Mouse (Mus musculus): Measurements from ENCODE around the gene Cdc42ep3. TPM values are rescaled to one million over a fixed set of nuclear protein-coding genes. Genes with fewer than 3 reads are reported as not detected.

Gene Cdc42ep3
- total and polyA plus RNA-seq, 3 experiments, result 3.9 to 30.8 (median 7.6) TPM

DNA sequence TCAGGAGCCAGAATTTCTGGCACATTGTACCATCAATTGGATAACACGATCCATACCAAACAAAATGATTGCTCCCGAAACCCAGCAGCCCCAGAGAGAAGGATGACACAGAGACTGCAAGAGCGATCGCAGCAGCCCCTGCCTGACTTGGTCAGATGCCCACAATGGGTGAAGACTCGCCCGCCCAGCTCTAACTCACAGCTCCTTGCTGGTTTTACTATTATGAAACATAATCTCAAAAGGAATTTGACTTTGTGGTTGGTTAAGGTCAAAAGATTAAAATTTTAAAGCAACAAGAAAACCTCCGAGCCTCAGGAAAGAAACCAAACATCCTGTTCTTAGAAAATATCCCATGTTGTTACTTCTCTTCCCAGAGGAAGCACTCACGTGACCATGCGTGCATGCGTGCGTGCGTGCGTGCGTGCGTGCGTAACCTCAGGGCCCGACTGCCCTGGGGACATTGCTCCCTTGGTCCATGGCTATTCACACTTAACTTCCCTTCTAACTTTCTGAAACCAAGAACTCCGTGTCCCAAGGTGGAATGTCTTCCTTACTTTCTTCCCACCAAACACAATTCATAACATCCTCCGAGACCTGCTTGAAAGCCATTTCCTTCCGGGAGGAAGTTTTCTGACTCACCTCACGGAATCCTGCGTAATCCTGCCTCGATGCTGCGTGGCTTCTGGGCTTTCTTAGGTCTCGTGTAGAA is 9.7 kb downstream of the Cdc42ep3 start:
- dilution Hi-C loops (cut with MboI; ENCODE audit: extremely low pct_ligation_motif_present, extremely low pct_unique_long_range_greater_than_20kb, low sequenced_read_pairs), result no loop called here
- Histone ChIP-seq H3K4me3 (replicated peaks in 1 of 3; ENCODE audit: low read depth in 2 of 3, low read length in 2 of 3, poor library complexity in 1 of 3) (no peak overlapping the region), H3K4me2 (ENCODE audit: insufficient read depth, low read depth, poor library complexity, severe bottlenecking) (no peak overlapping the region), H3K4me1 (ENCODE audit: control insufficient read depth in 1 of 2, insufficient read depth in 2 of 2) (peaks cover 10 to 70% of the 10 kb centered on the region in 2 experiments; a peak in 3 of 4 replicates), H3K27me3 (replicated peaks) (no peaks in the 10 kb centered on the region), H3K79me2 (replicated peaks; ENCODE audit: control insufficient read depth, extremely low read depth, insufficient read depth, poor library complexity, severe bottlenecking) (no peaks in the 10 kb centered on the region), H3K27ac (ENCODE audit: insufficient read depth, low read depth) (no peak overlapping the region), H3K36me3 (replicated peaks in 1 of 2; ENCODE audit: control insufficient read depth in 1 of 2, insufficient read depth in 1 of 2, low read length in 1 of 2) (peaks cover 0 to 37% of the 10 kb centered on the region in 2 experiments), H3K9ac (ENCODE audit: insufficient read depth, low read depth) (no peak overlapping the region), H3K9me3 (replicated peaks; ENCODE audit: low read length) (no peaks in the 10 kb centered on the region)
- in situ Hi-C loops (cut with MboI; ENCODE audit: low pct_ligation_motif_present, low pct_unique_long_range_greater_than_20kb, low sequenced_read_pairs), result no loop called here
- TF ChIP-seq ELF1 (IDR thresholded peaks at IDR 0.05; ENCODE audit: low read depth, low read length) (no peak), GABPA (IDR thresholded peaks at IDR 0.05; ENCODE audit: insufficient replicate concordance, low read depth, low read length) (no peak), ZNF384 (IDR thresholded peaks at IDR 0.05; ENCODE audit: low read depth, low read length) (no peak), POLR2A (IDR thresholded peaks at IDR 0.05; ENCODE audit: low read depth, low read length) (no peak), SMC3 (IDR thresholded peaks at IDR 0.05; ENCODE audit: low read depth, low read length) (no peak), MAX (IDR thresholded peaks at IDR 0.05; ENCODE audit: low read length) (no peak), MAZ (IDR thresholded peaks at IDR 0.05; ENCODE audit: low read depth, low read length) (no peak), BHLHE40 (IDR thresholded peaks at IDR 0.05; ENCODE audit: low read depth, low read length) (no peak)
- DNase-seq (ENCODE audit: extremely low read depth), result no peak

DNA sequence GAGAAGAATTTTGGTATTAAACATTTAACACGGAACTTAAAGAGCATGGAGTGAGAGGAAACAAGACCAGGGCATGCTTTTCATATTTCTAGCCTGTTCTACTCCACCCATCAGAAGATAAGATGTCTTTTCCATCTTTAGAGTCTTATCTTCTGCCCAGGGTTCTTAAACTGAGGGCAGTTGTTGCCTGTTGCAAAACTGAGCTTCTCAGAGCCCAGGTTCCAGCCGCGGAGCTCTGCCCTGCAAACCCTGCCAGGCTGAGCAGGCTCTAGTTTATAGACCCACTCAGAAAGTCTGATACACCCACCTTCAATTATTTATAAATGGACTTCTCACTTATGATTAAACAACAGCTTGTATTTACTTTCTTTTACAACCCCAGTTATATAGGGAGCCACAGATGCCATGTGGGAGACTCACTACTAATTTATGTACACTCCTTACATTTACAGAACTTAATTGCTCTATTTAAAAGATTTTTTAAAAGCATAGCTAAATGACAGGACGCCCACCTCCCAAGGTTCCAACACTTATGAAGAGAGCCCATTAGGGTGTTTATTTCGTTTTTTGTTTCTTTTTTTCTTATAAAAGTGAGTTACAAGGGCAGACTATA is 11.5 kb downstream of the Cdc42ep3 start:
- Histone ChIP-seq H3K4me2 (ENCODE audit: insufficient read depth, low read depth, poor library complexity, severe bottlenecking) (no peak overlapping the region), H3K4me1 (ENCODE audit: control insufficient read depth in 1 of 2, insufficient read depth in 2 of 2) (peaks cover 10 to 58% of the 10 kb centered on the region in 2 experiments; a peak in 3 of 4 replicates), H3K4me3 (replicated peaks in 1 of 3; ENCODE audit: low read depth in 2 of 3, low read length in 2 of 3, poor library complexity in 1 of 3) (no peak overlapping the region), H3K9me3 (replicated peaks; ENCODE audit: low read length) (no peaks in the 10 kb centered on the region), H3K36me3 (replicated peaks in 1 of 2; ENCODE audit: control insufficient read depth in 1 of 2, insufficient read depth in 1 of 2, low read length in 1 of 2) (peaks cover 0 to 36% of the 10 kb centered on the region in 2 experiments), H3K27me3 (replicated peaks) (no peaks in the 10 kb centered on the region), H3K79me2 (replicated peaks; ENCODE audit: control insufficient read depth, extremely low read depth, insufficient read depth, poor library complexity, severe bottlenecking) (no peaks in the 10 kb centered on the region), H3K9ac (ENCODE audit: insufficient read depth, low read depth) (no peak overlapping the region), H3K27ac (ENCODE audit: insufficient read depth, low read depth) (no peak overlapping the region)
- in situ Hi-C loops (cut with MboI; ENCODE audit: low pct_ligation_motif_present, low pct_unique_long_range_greater_than_20kb, low sequenced_read_pairs) (no loop called here), dilution Hi-C loops (cut with MboI; ENCODE audit: extremely low pct_ligation_motif_present, extremely low pct_unique_long_range_greater_than_20kb, low sequenced_read_pairs) (no loop called here)
- DNase-seq (ENCODE audit: extremely low read depth), result no peak
- TF ChIP-seq NELFE (IDR thresholded peaks at IDR 0.05; ENCODE audit: low read depth, low read length), result no peak
- no peak for TF ChIP-seq E2F4 (IDR thresholded peaks at IDR 0.05; ENCODE audit: insufficient replicate concordance, low read depth, low read length)
- no peak for TF ChIP-seq UBTF (IDR thresholded peaks at IDR 0.05; ENCODE audit: low read depth, low read length)
- TF ChIP-seq SMC3 (IDR thresholded peaks at IDR 0.05; ENCODE audit: low read depth, low read length), result no peak
- TF ChIP-seq NRF1 (IDR thresholded peaks at IDR 0.05; ENCODE audit: low read depth, low read length), result no peak
- no peak for TF ChIP-seq IRF4 (IDR thresholded peaks at IDR 0.05; ENCODE audit: low read depth, low read length)
- TF ChIP-seq TCF12 (IDR thresholded peaks at IDR 0.05; ENCODE audit: low read depth, low read length), result no peak
- no peak for TF ChIP-seq MAX (IDR thresholded peaks at IDR 0.05; ENCODE audit: low read length)
- no peak for TF ChIP-seq USF2 (conservative IDR thresholded peaks at IDR 0.05; ENCODE audit: low read depth, low read length)
- no peak for TF ChIP-seq JUN (IDR thresholded peaks at IDR 0.05; ENCODE audit: insufficient read depth, low read depth, low read length)
- TF ChIP-seq ETS1 (conservative IDR thresholded peaks at IDR 0.05; ENCODE audit: low read depth, low read length), result no peak
- TF ChIP-seq MXI1 (IDR thresholded peaks at IDR 0.05; ENCODE audit: low read depth, low read length), result no peak
